Mouse (Mus musculus): ENCODE data around the gene Snrpd2. TPM values are rescaled to one million over a fixed set of nuclear protein-coding genes. Genes with fewer than 3 reads are reported as not detected.
"Not testable (repeated sequence)": the region's sequence is repeated elsewhere in the genome, so short reads cannot be mapped to it uniquely, and the experiment has no call there.

The Snrpd2 gene
- polyA plus RNA-seq, 1 experiment from 2014 or later = 180 TPM

GRCm38 (mm10) chr7:19129396-19129795, 20.1 kb upstream of the Snrpd2 start:
- Histone ChIP-seq H3K36me3 (peaks cover 22% of the 10 kb centered on the region), H3K4me3 (no peak overlapping the region), H3K4me1 (peaks cover 22% of the 10 kb centered on the region), H3K9me3 (replicated peaks) (no peaks in the 10 kb centered on the region), H3K27me3 (ENCODE audit: low read depth, poor library complexity, severe bottlenecking) (no peaks in the 10 kb centered on the region), H3K27ac (replicated peaks) (no peak overlapping the region)
- 94% methylated on average over 5 of the region's 5 CpGs for WGBS
- DNase-seq (ENCODE audit: low spot score) = no peak

- H3K27ac ChIP-seq (replicated peaks) = peak overlapping the region; percentile 84
- peaks cover 35% of the 10 kb centered on the region for H3K36me3 ChIP-seq
- WGBS = 35% methylated on average over 4 of the region's 4 CpGs
- H3K27me3 ChIP-seq (ENCODE audit: low read depth, poor library complexity, severe bottlenecking) = no peaks in the 10 kb centered on the region
- no peak for DNase-seq (ENCODE audit: low spot score)
- H3K4me1 ChIP-seq = peaks cover 22% of the 10 kb centered on the region
- H3K9me3 ChIP-seq (replicated peaks) = no peaks in the 10 kb centered on the region
- H3K4me3 ChIP-seq = peak overlapping the region; percentile 54
Measured at GRCm38 (mm10) chr7:19130657-19131056, 18.9 kb upstream of the Snrpd2 start.

GRCm38 (mm10) chr7:19131324-19131848, 18.1 kb upstream of the Snrpd2 start:
- H3K4me3 ChIP-seq = peak overlapping the region; percentile 54
- H3K27me3 ChIP-seq (ENCODE audit: low read depth, poor library complexity, severe bottlenecking) = no peaks in the 10 kb centered on the region
- WGBS = under 1% methylated on average over 39 of the region's 39 CpGs
- peak overlapping the region; percentile 84 for H3K27ac ChIP-seq (replicated peaks)
- H3K36me3 ChIP-seq = peaks cover 42% of the 10 kb centered on the region
- no peaks in the 10 kb centered on the region for H3K9me3 ChIP-seq (replicated peaks)
- peak; percentile 98 for DNase-seq (ENCODE audit: low spot score)
- H3K4me1 ChIP-seq = peaks cover 22% of the 10 kb centered on the region

- Histone ChIP-seq H3K27me3 (ENCODE audit: low read depth, poor library complexity, severe bottlenecking) (no peaks in the 10 kb centered on the region), H3K4me1 (peaks cover 10% of the 10 kb centered on the region), H3K4me3 (no peak overlapping the region), H3K27ac (replicated peaks) (no peak overlapping the region), H3K9me3 (replicated peaks) (no peaks in the 10 kb centered on the region), H3K36me3 (peaks cover 71% of the 10 kb centered on the region)
- 96% methylated on average over 13 of the region's 13 CpGs for WGBS
- no peak for DNase-seq (ENCODE audit: low spot score)
Measured at GRCm38 (mm10) chr7:19136168-19136567, 13.4 kb upstream of the Snrpd2 start.

- Histone ChIP-seq H3K27ac (replicated peaks) (no peak overlapping the region), H3K4me1 (peaks cover 3% of the 10 kb centered on the region), H3K36me3 (peaks cover 76% of the 10 kb centered on the region), H3K9me3 (replicated peaks) (no peaks in the 10 kb centered on the region), H3K27me3 (ENCODE audit: low read depth, poor library complexity, severe bottlenecking) (no peaks in the 10 kb centered on the region), H3K4me3 (no peak overlapping the region)
- no peak for DNase-seq (ENCODE audit: low spot score)
- WGBS = 93% methylated on average over 38 of the region's 38 CpGs
Measured at GRCm38 (mm10) chr7:19136673-19137334, 12.7 kb upstream of the Snrpd2 start.

- Histone ChIP-seq H3K4me3 (no peak overlapping the region), H3K4me1 (no peaks in the 10 kb centered on the region), H3K36me3 (peaks cover 81% of the 10 kb centered on the region), H3K9me3 (replicated peaks) (no peaks in the 10 kb centered on the region), H3K27me3 (ENCODE audit: low read depth, poor library complexity, severe bottlenecking) (no peaks in the 10 kb centered on the region), H3K27ac (replicated peaks) (no peak overlapping the region)
- DNase-seq (ENCODE audit: low spot score) = peak; percentile 41
- WGBS = 50% methylated on average over 5 of the region's 5 CpGs
Measured at GRCm38 (mm10) chr7:19137380-19137779, 12.1 kb upstream of the Snrpd2 start.

- no peaks in the 10 kb centered on the region for H3K9me3 ChIP-seq (replicated peaks)
- WGBS = 88% methylated on average over 10 of the region's 10 CpGs
- peaks cover 33% of the 10 kb centered on the region for H3K4me1 ChIP-seq
- H3K4me3 ChIP-seq = no peak overlapping the region
- DNase-seq (ENCODE audit: low spot score) = no peak
- H3K27me3 ChIP-seq (ENCODE audit: low read depth, poor library complexity, severe bottlenecking) = no peaks in the 10 kb centered on the region
- peaks cover 39% of the 10 kb centered on the region for H3K36me3 ChIP-seq
- H3K27ac ChIP-seq (replicated peaks) = no peak overlapping the region
Measured at GRCm38 (mm10) chr7:19146793-19147192, 2.7 kb upstream of the Snrpd2 start.

GRCm38 (mm10) chr7:19147497-19148045, 2.0 kb upstream of the Snrpd2 start:
- Histone ChIP-seq H3K27me3 (ENCODE audit: low read depth, poor library complexity, severe bottlenecking) (no peaks in the 10 kb centered on the region), H3K4me1 (peaks cover 33% of the 10 kb centered on the region), H3K9me3 (replicated peaks) (no peaks in the 10 kb centered on the region), H3K36me3 (peaks cover 39% of the 10 kb centered on the region), H3K4me3 (peak overlapping the region; percentile 87), H3K27ac (replicated peaks) (no peak overlapping the region)
- 63% methylated on average over 6 of the region's 6 CpGs for WGBS
- DNase-seq (ENCODE audit: low spot score) = no peak

- Histone ChIP-seq H3K9me3 (replicated peaks) (no peaks in the 10 kb centered on the region), H3K27me3 (ENCODE audit: low read depth, poor library complexity, severe bottlenecking) (no peaks in the 10 kb centered on the region), H3K36me3 (peaks cover 40% of the 10 kb centered on the region), H3K27ac (replicated peaks) (peak overlapping the region; percentile 80), H3K4me1 (peaks cover 33% of the 10 kb centered on the region), H3K4me3 (peak overlapping the region; percentile 87)
- no peak for DNase-seq (ENCODE audit: low spot score)
- whole genome bisulfite sequencing = 20% methylated on average over 20 of the region's 20 CpGs
Measured at GRCm38 (mm10) chr7:19148180-19148874, 1.2 kb upstream of the Snrpd2 start.

- peaks cover 33% of the 10 kb centered on the region for H3K4me1 ChIP-seq
- peak; percentile 98 for DNase-seq (ENCODE audit: low spot score)
- H3K27me3 ChIP-seq (ENCODE audit: low read depth, poor library complexity, severe bottlenecking) = no peaks in the 10 kb centered on the region
- peaks cover 47% of the 10 kb centered on the region for H3K36me3 ChIP-seq
- under 1% methylated on average over 43 of the region's 43 CpGs for WGBS
- peak within 1 kb of the TSS; percentile 87 for H3K4me3 ChIP-seq
- no peaks in the 10 kb centered on the region for H3K9me3 ChIP-seq (replicated peaks)
- H3K27ac ChIP-seq (replicated peaks) = peak within 1 kb of the TSS; percentile 80
Measured at GRCm38 (mm10) chr7:19148875-19149541, 514 bp upstream of the Snrpd2 start, which contains the start of gene Qpctl. Qpctl (minus strand) TSS chr7:19149291.

GRCm38 (mm10) chr7:19151121-19151520, 1.6 kb downstream of the Snrpd2 start:
- H3K36me3 ChIP-seq = peaks cover 57% of the 10 kb centered on the region
- peaks cover 34% of the 10 kb centered on the region for H3K4me1 ChIP-seq
- not testable (repeated sequence) for H3K9me3 ChIP-seq (replicated peaks); DNase-seq (ENCODE audit: low spot score); H3K27ac ChIP-seq (replicated peaks); H3K27me3 ChIP-seq (ENCODE audit: low read depth, poor library complexity, severe bottlenecking)
- 93% methylated on average over 10 of the region's 10 CpGs for WGBS
- peak overlapping the region; percentile 87; the same call in 1 of the 2 replicates for H3K4me3 ChIP-seq

GRCm38 (mm10) chr7:19154796-19155195, 5.3 kb downstream of the Snrpd2 start:
- H3K9me3 ChIP-seq (replicated peaks) = no peaks in the 10 kb centered on the region
- H3K27me3 ChIP-seq (ENCODE audit: low read depth, poor library complexity, severe bottlenecking) = peaks cover 31% of the 10 kb centered on the region
- H3K27ac ChIP-seq (replicated peaks) = no peak overlapping the region
- DNase-seq (ENCODE audit: low spot score) = no peak
- peaks cover 42% of the 10 kb centered on the region for H3K4me1 ChIP-seq
- peak overlapping the region; percentile 5; the same call in 1 of the 2 replicates for H3K4me3 ChIP-seq
- H3K36me3 ChIP-seq = peaks cover 48% of the 10 kb centered on the region
- WGBS = 90% methylated on average over 8 of the region's 8 CpGs
